ENCODE assay signal across 8 mouse cellular contexts in the genomic region with DNA sequence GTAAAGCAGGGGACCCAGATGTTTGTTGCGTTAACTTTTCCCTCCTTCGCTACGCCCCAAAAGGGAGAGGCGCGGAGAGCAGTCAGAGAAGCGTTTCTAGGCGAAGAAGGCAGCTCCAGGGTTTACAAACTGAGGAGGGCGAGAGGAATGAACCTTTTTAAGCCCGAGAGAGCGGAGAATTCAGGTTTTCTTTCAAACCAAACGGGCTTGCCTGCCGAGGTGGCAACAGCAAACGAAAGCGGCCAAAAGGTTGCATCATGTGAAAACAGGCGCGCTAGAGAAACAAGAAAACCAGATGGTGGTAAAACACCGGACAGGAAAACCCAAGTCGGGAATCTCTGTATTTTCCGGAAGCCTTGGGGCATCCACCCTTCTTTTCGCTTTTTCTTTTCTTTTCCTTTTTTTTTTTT. TPM values are rescaled to one million over a fixed set of nuclear protein-coding genes. Genes with fewer than 3 reads are reported as not detected.
A peak's percentile ranks its signal among the peaks of the same experiment; 100 is the strongest.
DNase-seq lines count a peak whose midpoint lies in the region; ATAC-seq lines count a peak whose summit lies in the region.

No protein-coding gene starts in this region.

- peak; percentile 27 for DNase-seq in ovary, postnatal 10 days (ENCODE audit: low spot score)
- DNase-seq in ovary, adult 18-20 months (ENCODE audit: low spot score): no peak
- peak; percentile 30 for DNase-seq in brain, adult 2 months (ENCODE audit: low read depth, low spot score)
- DNase-seq in kidney, postnatal 4 days: peak; percentile 34 to 58
- DNase-seq in natural killer cell, adult 2 months (ENCODE audit: low spot score in 2 of 2): peak; percentile 36 to 37
- DNase-seq in left cerebral cortex, adult 8-10 months (ENCODE audit: low spot score in 2 of 2): no peak

- peak overlapping the region; percentile 96 for H3K9ac ChIP-seq in forebrain, embryonic 16.5 days (replicated peaks; ENCODE audit: low read depth, low read length)

- peak overlapping the region; percentile 79 for H3K4me3 ChIP-seq in forebrain, embryonic 16.5 days (replicated peaks; ENCODE audit: low read length)

- no peaks in the 10 kb centered on the region for H3K36me3 ChIP-seq in forebrain, embryonic 16.5 days (ENCODE audit: control insufficient read depth, insufficient read depth)

- peak overlapping the region; percentile 61 for H3K4me2 ChIP-seq in forebrain, embryonic 16.5 days (ENCODE audit: low read length)

- ATAC-seq in forebrain, embryonic 16.5 days: no peak
- no peak for ATAC-seq in frontal cortex, adult (ENCODE audit: low TSS enrichment)

- under 1% methylated on average over 20 of the region's 20 CpGs for WGBS in forebrain, embryonic 16.5 days

- no peaks in the 10 kb centered on the region for H3K27me3 ChIP-seq in forebrain, embryonic 16.5 days (replicated peaks; ENCODE audit: control insufficient read depth, insufficient read depth, low read length)

- peaks cover 41% of the 10 kb centered on the region for H3K4me1 ChIP-seq in forebrain, embryonic 16.5 days (replicated peaks; ENCODE audit: control insufficient read depth, insufficient read depth, low read length)

- H3K27ac ChIP-seq in forebrain, embryonic 16.5 days (ENCODE audit: low read length): no peak overlapping the region

- no peaks in the 10 kb centered on the region for H3K9me3 ChIP-seq in forebrain, embryonic 16.5 days (ENCODE audit: control insufficient read depth, low read length)

RNA-seq across cellular contexts. Expression of gene Clic4, which starts 1.2 kb away (rescaled TPM):
- 97.8 and 125 TPM in 2 replicates for polyA plus RNA-seq in forebrain, embryonic 16.5 days (2015; fragmentation: Nextera tagmentation; extraction: Ambion mirVana)
- 10 to 100 TPM; 40.1 to 47.4 (median 42.7) TPM for total RNA-seq in left cerebral cortex, adult 8-10 months (2022)

Comparison
In these comparisons a context has a peak if more than half of its experiments do, and no peak if none do; other contexts are left out.
1. DNase-seq: peak in ovary, postnatal 10 days (single experiment), brain, adult 2 months (single experiment), kidney, postnatal 4 days (2 of 2) and natural killer cell, adult 2 months (2 of 2); none in ovary, adult 18-20 months (single experiment) and left cerebral cortex, adult 8-10 months (0 of 2).